Mouse (Mus musculus) liver, embryonic 16.5 days (tissue): ENCODE data around the gene Lbp. TPM values are rescaled to one million over a fixed set of nuclear protein-coding genes. Genes with fewer than 3 reads are reported as not detected.

ENCODE experiments used
- ATAC-seq: fragments of 200-750 bp; cut with Nextera tagmentation; 2 replicates; pipeline ENCODE4 v1.8.0; 2017; ENCODE audit warnings: low read depth, mild to moderate bottlenecking, moderate number of reproducible peaks, moderate library complexity
- H3K27ac ChIP-seq: fragments of 300-500 bp; sonication (generic); 2 replicates; pipeline ENCODE4 v1.5.1; 2014; ENCODE audit warnings: mild to moderate bottlenecking, low read length
- H3K27me3 ChIP-seq: fragments of 300-500 bp; sonication (generic); 2 replicates; pipeline ENCODE4 v1.6.1; 2014; ENCODE audit warnings: low read depth, low read length, mixed read lengths; ENCODE audit not compliant: control insufficient read depth, insufficient read depth
- H3K36me3 ChIP-seq: fragments of 300-500 bp; sonication (generic); 2 replicates; pipeline ENCODE4 v1.6.1; 2014; ENCODE audit warnings: mild to moderate bottlenecking; ENCODE audit not compliant: control insufficient read depth, insufficient read depth
- H3K4me1 ChIP-seq: fragments of 300-500 bp; sonication (generic); 2 replicates; pipeline ENCODE4 v1.6.1; 2014; ENCODE audit warnings: low read depth, low read length, mixed read lengths; ENCODE audit not compliant: control insufficient read depth
- H3K4me2 ChIP-seq: fragments of 300-500 bp; sonication (generic); 2 replicates; pipeline ENCODE4 v1.6.1; 2014; ENCODE audit warnings: low read depth, low read length, mixed read lengths
- H3K4me3 ChIP-seq: fragments of 300-500 bp; sonication (generic); 2 replicates; pipeline ENCODE4 v1.5.1; 2014; ENCODE audit warnings: low read depth, mild to moderate bottlenecking, low read length
- H3K9ac ChIP-seq: fragments of 300-500 bp; sonication (generic); 2 replicates; pipeline ENCODE4 v1.6.1; 2014; ENCODE audit warnings: low read depth, low read length
- H3K9me3 ChIP-seq: fragments of 300-500 bp; sonication (generic); replicated peaks from 2 replicates; pipeline ENCODE4 v1.6.1; 2016; ENCODE audit warnings: low read length; ENCODE audit not compliant: control insufficient read depth
- WGBS: fragments of 180-500 bp; shearing (Covaris S2); extraction: QIAGEN DNeasy Blood & Tissue Kit; methylation state at CpG from one replicate; pipeline ENCODE4 v1.1.7; 2014; ENCODE audit not compliant: insufficient replicate concordance; 5-methylcytosine and 5-hydroxymethylcytosine counted together
- polyA plus RNA-seq: library from polyadenylated mRNA; unstranded; fragments of >200 nt; fragmentation: Nextera tagmentation; extraction: Ambion mirVana; gene quantifications from 2 replicates; pipeline ENCODE4 v1.2.1, GENCODE M21; 2015

Gene Lbp
- polyA plus RNA-seq, 1 experiment from 2014 or later, result 69.9 TPM

GRCm38 (mm10) chr2:158373516-158373915 is 67.2 kb downstream of the Lbp start:
- no peak overlapping the region for H3K4me2 ChIP-seq
- H3K27ac ChIP-seq, result no peak overlapping the region
- no peak overlapping the region for H3K9ac ChIP-seq
- WGBS, result 48% methylated on average over 7 of the region's 7 CpGs
- no peak for ATAC-seq
- peaks cover 23% of the 10 kb centered on the region for H3K27me3 ChIP-seq
- H3K9me3 ChIP-seq, result no peaks in the 10 kb centered on the region
- H3K4me1 ChIP-seq, result no peaks in the 10 kb centered on the region
- no peak overlapping the region for H3K4me3 ChIP-seq
- no peaks in the 10 kb centered on the region for H3K36me3 ChIP-seq

- no peak within 1 kb of the TSS for H3K9ac ChIP-seq
- no peaks in the 10 kb centered on the region for H3K9me3 ChIP-seq
- H3K4me2 ChIP-seq, result peak within 1 kb of the TSS; percentile 49
- H3K27ac ChIP-seq, result no peak within 1 kb of the TSS
- peak within 1 kb of the TSS; percentile 37 for H3K4me3 ChIP-seq
- H3K27me3 ChIP-seq, result peaks cover 23% of the 10 kb centered on the region
- ATAC-seq, result peak; percentile 44; the same call in 1 of the 2 replicates
- WGBS, result 3% methylated on average over 36 of the region's 36 CpGs
- H3K4me1 ChIP-seq, result no peaks in the 10 kb centered on the region
- H3K36me3 ChIP-seq, result no peaks in the 10 kb centered on the region
Measured at GRCm38 (mm10) chr2:158375443-158376122, 69.3 kb downstream of the Lbp start, which contains the start of gene Snhg11. Gene Snhg11, plus strand, starts transcription at chr2:158375638.

GRCm38 (mm10) chr2:158376123-158376687 is 69.9 kb downstream of the Lbp start:
- Histone ChIP-seq H3K27ac (no peak overlapping the region), H3K9me3 (no peaks in the 10 kb centered on the region), H3K27me3 (peaks cover 23% of the 10 kb centered on the region), H3K9ac (no peak overlapping the region), H3K4me1 (no peaks in the 10 kb centered on the region), H3K4me2 (no peak overlapping the region; the same call in 1 of the 2 replicates), H3K4me3 (no peak overlapping the region), H3K36me3 (no peaks in the 10 kb centered on the region)
- ATAC-seq, result no peak
- 25% methylated on average over 12 of the region's 12 CpGs for WGBS

DNA sequence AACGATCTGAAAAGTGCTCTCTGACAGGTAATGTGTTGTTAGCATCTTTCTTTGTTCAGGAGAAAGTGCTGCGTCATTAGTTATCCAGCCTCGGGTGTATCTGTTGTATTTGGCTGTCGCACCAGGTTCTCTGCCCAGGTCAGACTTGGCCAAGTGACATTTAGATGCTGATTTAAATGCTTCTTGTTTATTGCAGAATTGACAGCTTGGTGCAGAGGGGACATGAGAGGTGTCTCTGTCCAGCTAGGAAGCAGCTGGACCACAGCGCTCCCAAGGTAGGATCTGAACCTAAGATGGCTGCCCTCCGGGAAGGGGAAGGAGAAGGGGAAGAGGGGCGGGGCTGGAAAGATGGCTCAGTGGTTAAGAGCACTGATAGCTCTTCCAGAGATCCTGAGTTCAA is 70.5 kb downstream of the Lbp start:
- no peaks in the 10 kb centered on the region for H3K9me3 ChIP-seq
- H3K4me1 ChIP-seq, result no peaks in the 10 kb centered on the region
- H3K27me3 ChIP-seq, result peaks cover 23% of the 10 kb centered on the region
- H3K4me2 ChIP-seq, result no peak overlapping the region
- no peak overlapping the region for H3K27ac ChIP-seq
- no peak overlapping the region for H3K9ac ChIP-seq
- WGBS, result 51% methylated on average over 7 of the region's 7 CpGs
- no peaks in the 10 kb centered on the region for H3K36me3 ChIP-seq
- no peak overlapping the region for H3K4me3 ChIP-seq
- ATAC-seq, result no peak

DNA sequence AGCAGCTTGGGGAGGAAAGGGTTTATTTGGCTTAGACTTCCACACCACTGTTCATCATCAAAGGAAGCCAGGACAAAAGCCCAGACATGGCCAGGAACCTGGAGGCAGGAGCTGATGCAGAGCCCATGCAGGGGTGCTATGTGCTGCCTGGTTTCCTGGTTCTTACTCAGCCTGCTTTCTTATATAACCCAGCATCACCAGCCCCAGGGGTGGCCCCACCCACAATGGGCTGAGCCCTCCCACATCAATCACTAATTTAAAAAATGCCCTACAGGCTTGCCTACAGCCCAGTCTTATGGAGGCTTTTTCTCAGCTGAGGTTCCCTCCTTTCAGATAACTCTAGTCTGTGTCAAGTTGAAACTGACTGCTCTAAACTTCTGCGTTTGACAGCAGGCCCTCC is 71.5 kb downstream of the Lbp start:
- Histone ChIP-seq H3K4me3 (no peak overlapping the region), H3K4me1 (no peaks in the 10 kb centered on the region)
- WGBS, result 63% methylated on average over 1 of the region's 1 CpGs

DNA sequence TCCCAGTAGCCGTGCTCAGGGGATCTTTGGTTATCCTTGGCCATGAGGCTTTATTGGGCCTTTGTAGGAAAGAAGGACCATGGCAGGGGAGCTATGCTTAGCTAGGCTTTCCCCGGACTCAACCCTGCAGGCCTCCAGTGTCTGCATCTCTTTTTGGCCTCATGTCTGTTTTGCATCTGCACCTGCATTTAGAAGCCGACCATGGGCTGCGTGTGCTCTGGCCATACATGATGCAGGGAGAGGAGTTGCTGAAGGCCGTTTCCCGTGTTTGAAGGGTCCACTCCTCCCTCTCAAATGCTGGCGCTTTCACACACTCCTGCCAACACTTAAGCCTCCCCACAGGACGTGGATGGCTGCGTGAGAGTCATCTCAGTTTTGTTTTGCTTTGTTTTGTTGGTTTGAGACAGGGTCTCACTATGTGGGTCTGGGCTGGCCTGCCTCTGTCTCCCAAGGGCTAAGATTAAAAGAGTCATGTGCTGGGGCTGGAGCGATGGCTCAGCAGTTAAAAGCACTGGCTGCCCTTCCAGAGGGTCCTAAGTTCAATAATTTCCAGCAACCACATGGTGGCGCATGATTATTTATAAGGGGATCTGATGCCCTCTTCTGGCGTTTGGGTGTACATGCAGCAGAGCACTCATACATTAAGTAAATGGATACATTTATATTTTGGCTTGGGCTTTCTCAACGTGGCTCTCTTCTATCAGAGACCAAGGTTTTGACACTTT is 73.2 kb downstream of the Lbp start:
- Histone ChIP-seq H3K4me1 (no peaks in the 10 kb centered on the region), H3K36me3 (no peaks in the 10 kb centered on the region), H3K9me3 (no peaks in the 10 kb centered on the region), H3K9ac (no peak overlapping the region), H3K27ac (no peak overlapping the region), H3K27me3 (peaks cover 18% of the 10 kb centered on the region), H3K4me2 (no peak overlapping the region), H3K4me3 (no peak overlapping the region)
- WGBS, result 39% methylated on average over 13 of the region's 13 CpGs
- ATAC-seq, result 0 out of 2 replicates have a peak, but pooled peaks have one; percentile 30

More for the DNA sequence above, 71.5 kb downstream of the Lbp start:
- no peak for ATAC-seq
- no peak overlapping the region for H3K27ac ChIP-seq
- H3K27me3 ChIP-seq, result peaks cover 23% of the 10 kb centered on the region
- H3K9me3 ChIP-seq, result no peaks in the 10 kb centered on the region
- no peak overlapping the region for H3K9ac ChIP-seq
- no peaks in the 10 kb centered on the region for H3K36me3 ChIP-seq
- no peak overlapping the region for H3K4me2 ChIP-seq

Other genes starting within 250 kb of the Lbp start
- gene Tgm2, start 160.1 kb upstream of the Lbp start, polyA plus RNA-seq, result 66.2 and 74.3 TPM in 2 replicates
- gene D630003M21Rik, start 77.3 kb upstream of the Lbp start, polyA plus RNA-seq, result 0.69 and 0.78 TPM in 2 replicates
- gene Bpi, start 48.4 kb upstream of the Lbp start, polyA plus RNA-seq, result not detected in 2 replicates
- gene Snhg11, start 69.1 kb downstream of the Lbp start, polyA plus RNA-seq, result 1.2 and 2.6 TPM in 2 replicates
- 4.4 and 4.7 TPM in 2 replicates for gene Ralgapb, start 103.4 kb downstream of the Lbp start, polyA plus RNA-seq
- not detected in 2 replicates for gene Adig, start 196.1 kb downstream of the Lbp start, polyA plus RNA-seq
- gene Arhgap40, start 206.3 kb downstream of the Lbp start, polyA plus RNA-seq, result not detected in 2 replicates